17 mouse cellular contexts compared by ENCODE assay signal in genomic region chrX:48104736-48105441, GRCm38 (mm10). TPM values are rescaled to one million over a fixed set of nuclear protein-coding genes. Genes with fewer than 3 reads are reported as not detected.
DNase-seq lines count a peak whose midpoint lies in the region.
"Had no signal": no experiment of that assay in that cellular context is flagged by ENCODE, and none has a peak within 500 bp of the region (broad histone marks: within the 10 kb centered on the region; RNA-seq: fewer than 3 reads in every experiment).

No protein-coding gene starts in this region.

- 0 out of 2 replicates have a peak overlapping the region, but pooled peaks have one; percentile 1 for H3K27ac ChIP-seq in brown adipose tissue, adult 24 weeks (replicated peaks; ENCODE audit: low read depth, low read length)
- H3K27ac ChIP-seq: forebrain, embryonic 12.5 days; heart, embryonic 15.5 days; kidney, postnatal 0 days; limb, embryonic 10.5 days; liver, embryonic 14.5 days; macrophage; midbrain, embryonic 13.5 days had no signal

- intact Hi-C loops in left cerebral cortex, postnatal 25 days (cut with DNase I): no loop called here

- H3K4me1 ChIP-seq in brown adipose tissue, adult 24 weeks (ENCODE audit: control insufficient read depth, insufficient read depth, insufficient read length, low read length): no peaks in the 10 kb centered on the region
- H3K4me1 ChIP-seq: forebrain, embryonic 12.5 days; heart, embryonic 15.5 days; midbrain, embryonic 13.5 days had no signal

- no peak overlapping the region for H3K4me3 ChIP-seq in brown adipose tissue, adult 24 weeks (ENCODE audit: insufficient read depth, low read depth, low read length)
- H3K4me3 ChIP-seq: forebrain, embryonic 12.5 days; heart, embryonic 15.5 days; limb, embryonic 10.5 days; midbrain, embryonic 13.5 days had no signal

- DNase-seq in layer of hippocampus, adult 11-12 months (ENCODE audit: low spot score): peak; percentile 25
- no peak for DNase-seq in layer of hippocampus, postnatal 10 days (ENCODE audit: low spot score in 2 of 2)
- peak; percentile 80 for DNase-seq in cerebellum, adult 9-11 months
- peak; percentile 6 to 76 for DNase-seq in left cerebral cortex, postnatal 25 days (ENCODE audit: low spot score in 2 of 2)
- DNase-seq in urinary bladder, postnatal 4 days (ENCODE audit: low spot score in 2 of 2): no peak
- no peak for DNase-seq in ovary, postnatal 10 days (ENCODE audit: low spot score)
- no peak for DNase-seq in ovary, adult 18-20 months (ENCODE audit: low spot score)
- DNase-seq: adrenal gland, postnatal 25 days; gastrocnemius, postnatal 36 days had no signal

RNA-seq across cellular contexts. Expression of gene Xpnpep2, which starts 3.6 kb away (rescaled TPM):
- total RNA-seq in layer of hippocampus, postnatal 10 days (2021): under 1 TPM; 0.75 to 0.85 TPM
- polyA plus RNA-seq in brown adipose tissue, adult 24 weeks (2012; ENCODE audit: insufficient read depth, insufficient read length, missing spikeins): 1.2 and 3.1 TPM in 2 replicates
- total RNA-seq in left cerebral cortex, postnatal 25 days (2021): under 1 TPM; 0.27 to 0.37 TPM
- polyA plus RNA-seq: macrophage had no signal

RNA-seq across cellular contexts. Expression of gene Sash3, which starts 41.3 kb away (rescaled TPM):
- total RNA-seq in layer of hippocampus, postnatal 10 days (2021): 1 to 10 TPM; 1.0 to 1.7 TPM
- 1.3 and 1.4 TPM in 2 replicates for polyA plus RNA-seq in brown adipose tissue, adult 24 weeks (2012; ENCODE audit: insufficient read depth, insufficient read length, missing spikeins)
- total RNA-seq in left cerebral cortex, postnatal 25 days (2021): 1 to 10 TPM; 1.8 TPM

Comparison
In these comparisons a context has a peak if more than half of its experiments do, and no peak if none do; other contexts are left out.
1. DNase-seq: peak in layer of hippocampus, adult 11-12 months (single experiment), cerebellum, adult 9-11 months (single experiment) and left cerebral cortex, postnatal 25 days (2 of 2); none in layer of hippocampus, postnatal 10 days (0 of 2), urinary bladder, postnatal 4 days (0 of 2), ovary, postnatal 10 days (single experiment) and ovary, adult 18-20 months (single experiment).